Mouse (Mus musculus) liver, embryonic 11.5 days (tissue): ENCODE measurements around the gene Gm29797. TPM values are rescaled to one million over a fixed set of nuclear protein-coding genes. Genes with fewer than 3 reads are reported as not detected.

Experiments
- ATAC-seq: fragments of 200-750 bp; cut with Nextera tagmentation; replicated peaks from 2 replicates; pipeline ENCODE4 v1.8.0; 2017; ENCODE audit warnings: moderate number of reproducible peaks, mild to moderate bottlenecking, moderate TSS enrichment, moderate library complexity; ENCODE audit not compliant: low FRiP score
- DNase-seq: peaks from one replicate; pipeline ENCODE4 v3.0.0-alpha.2; 2017; ENCODE audit warnings: low spot score
- H3K27ac ChIP-seq: fragments of 300-500 bp; sonication (generic); 2 replicates; pipeline ENCODE4 v1.5.1; 2014; ENCODE audit warnings: mild to moderate bottlenecking, low read depth, low read length, control low read depth
- H3K27me3 ChIP-seq: fragments of 300-500 bp; sonication (generic); replicated peaks from 2 replicates; pipeline ENCODE4 v1.6.1; 2014; ENCODE audit warnings: low read length, mixed read lengths; ENCODE audit not compliant: control insufficient read depth, insufficient read depth
- H3K36me3 ChIP-seq: fragments of 300-500 bp; sonication (generic); 2 replicates; pipeline ENCODE4 v1.6.1; 2014; ENCODE audit warnings: mild to moderate bottlenecking, low read length, moderate library complexity, mixed read lengths; ENCODE audit not compliant: control insufficient read depth, insufficient read depth
- H3K4me1 ChIP-seq: fragments of 300-500 bp; sonication (generic); replicated peaks from 2 replicates; pipeline ENCODE4 v1.6.1; 2014; ENCODE audit warnings: low read length, mixed read lengths; ENCODE audit not compliant: control insufficient read depth, insufficient read depth
- H3K4me2 ChIP-seq: fragments of 300-500 bp; sonication (generic); 2 replicates; pipeline ENCODE4 v1.6.1; 2014; ENCODE audit warnings: mild to moderate bottlenecking, control low read depth, moderate library complexity
- H3K4me3 ChIP-seq: fragments of 300-500 bp; sonication (generic); 2 replicates; pipeline ENCODE4 v1.5.1; 2014; ENCODE audit warnings: low read depth, low read length, control low read depth
- H3K9ac ChIP-seq: fragments of 300-500 bp; sonication (generic); 2 replicates; pipeline ENCODE4 v1.6.1; 2014; ENCODE audit warnings: low read depth, low read length, control low read depth
- H3K9me3 ChIP-seq: fragments of 300-500 bp; sonication (generic); 2 replicates; pipeline ENCODE4 v1.6.1; 2016; ENCODE audit warnings: low read length, inconsistent platforms, mixed read lengths; ENCODE audit not compliant: control insufficient read depth
- WGBS: fragments of 180-500 bp; shearing (Covaris S2); extraction: QIAGEN DNeasy Blood & Tissue Kit; methylation state at CpG from one replicate; pipeline ENCODE4 v1.1.7; 2014; 5-methylcytosine and 5-hydroxymethylcytosine counted together
- polyA plus RNA-seq: library from polyadenylated mRNA; unstranded; fragments of >200 nt; fragmentation: Nextera tagmentation; extraction: Ambion mirVana; gene quantifications from 2 replicates; pipeline ENCODE4 v1.2.1, GENCODE M21; 2014

The Gm29797 gene
- polyA plus RNA-seq, 1 experiment from 2014 or later = not detected

DNA sequence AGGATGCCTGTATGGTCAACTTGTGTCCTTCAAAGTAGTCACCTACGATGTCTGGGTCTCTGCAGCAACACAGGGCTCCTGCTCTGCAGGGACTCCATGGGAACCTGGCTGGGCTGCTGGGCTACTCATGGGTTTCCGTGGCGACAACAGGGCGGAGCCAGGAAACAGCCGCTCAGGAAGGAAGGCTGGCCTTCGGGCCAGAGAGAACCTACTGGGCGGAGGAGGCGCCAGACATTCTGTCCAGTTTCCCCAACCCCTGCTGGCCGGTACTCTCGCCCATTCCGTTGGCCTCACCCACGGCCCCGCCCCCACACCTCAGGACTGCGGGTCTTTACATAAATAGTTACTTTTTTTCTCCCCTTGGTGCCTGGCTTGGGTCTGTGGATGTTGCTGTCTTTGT lies 18.6 kb downstream of the Gm29797 start:
- H3K4me2 ChIP-seq = peak overlapping the region; percentile 52
- no peak overlapping the region for H3K27ac ChIP-seq
- H3K4me1 ChIP-seq = peaks cover 13% of the 10 kb centered on the region
- ATAC-seq (no peak), DNase-seq (no peak)
- peak overlapping the region; percentile 16; the same call in 1 of the 2 replicates for H3K4me3 ChIP-seq
- no peaks in the 10 kb centered on the region for H3K36me3 ChIP-seq
- H3K27me3 ChIP-seq = peaks cover 37% of the 10 kb centered on the region
- no peaks in the 10 kb centered on the region for H3K9me3 ChIP-seq
- H3K9ac ChIP-seq = no peak overlapping the region
- WGBS = 2% methylated on average over 14 of the region's 14 CpGs

- Histone ChIP-seq H3K27me3 (peaks cover 27% of the 10 kb centered on the region), H3K4me2 (no peak overlapping the region)
- no peak for DNase-seq
Measured at GRCm38 (mm10) chr2:181676424-181676823, 19.6 kb downstream of the Gm29797 start.

DNA sequence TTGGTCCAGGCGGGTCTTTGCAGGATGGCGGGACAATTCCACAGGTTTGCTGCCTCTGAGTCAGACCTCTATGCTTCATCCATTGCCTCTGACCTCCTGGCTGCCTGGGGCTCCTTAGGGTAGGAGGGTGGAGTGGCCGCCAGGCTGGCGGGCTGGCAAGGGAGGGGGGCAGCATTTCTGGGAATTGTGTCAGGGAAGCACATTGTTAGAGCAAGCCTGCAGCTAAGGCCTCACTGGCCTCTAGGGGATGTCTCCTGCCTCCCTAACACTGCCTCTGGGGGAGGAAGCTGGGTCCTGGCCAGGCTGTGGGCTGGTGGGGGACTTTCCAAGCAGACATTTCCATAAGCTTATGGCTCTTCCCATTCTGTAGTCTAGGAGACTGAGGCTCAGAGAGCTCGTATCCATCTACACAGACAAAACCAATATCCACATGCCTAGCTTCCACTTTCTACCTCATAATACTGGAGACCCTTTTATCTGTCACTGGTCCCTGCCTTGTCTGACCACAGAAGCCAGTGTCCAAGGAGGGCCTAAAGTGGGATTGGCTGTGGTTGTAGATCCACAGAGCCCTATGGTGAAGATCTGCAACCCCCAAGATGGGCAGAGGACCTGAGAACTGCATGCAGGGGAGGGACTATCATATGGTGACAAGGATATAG lies 20.4 kb downstream of the Gm29797 start:
- WGBS = 60% methylated on average over 5 of the region's 5 CpGs
- no peaks in the 10 kb centered on the region for H3K9me3 ChIP-seq
- H3K4me3 ChIP-seq = no peak overlapping the region
- peaks cover 19% of the 10 kb centered on the region for H3K27me3 ChIP-seq
- no peak overlapping the region for H3K9ac ChIP-seq
- no peak overlapping the region for H3K4me2 ChIP-seq
- H3K27ac ChIP-seq = no peak overlapping the region
- ATAC-seq (no peak), DNase-seq (no peak)
- peaks cover 16% of the 10 kb centered on the region for H3K4me1 ChIP-seq
- no peaks in the 10 kb centered on the region for H3K36me3 ChIP-seq

More at GRCm38 (mm10) chr2:181676424-181676823, 19.6 kb downstream of the Gm29797 start:
- Histone ChIP-seq H3K4me3 (no peak overlapping the region), H3K4me1 (peaks cover 16% of the 10 kb centered on the region), H3K9me3 (no peaks in the 10 kb centered on the region), H3K36me3 (no peaks in the 10 kb centered on the region), H3K9ac (no peak overlapping the region), H3K27ac (no peak overlapping the region)
- WGBS = 45% methylated on average over 2 of the region's 2 CpGs
- ATAC-seq = no peak

DNA sequence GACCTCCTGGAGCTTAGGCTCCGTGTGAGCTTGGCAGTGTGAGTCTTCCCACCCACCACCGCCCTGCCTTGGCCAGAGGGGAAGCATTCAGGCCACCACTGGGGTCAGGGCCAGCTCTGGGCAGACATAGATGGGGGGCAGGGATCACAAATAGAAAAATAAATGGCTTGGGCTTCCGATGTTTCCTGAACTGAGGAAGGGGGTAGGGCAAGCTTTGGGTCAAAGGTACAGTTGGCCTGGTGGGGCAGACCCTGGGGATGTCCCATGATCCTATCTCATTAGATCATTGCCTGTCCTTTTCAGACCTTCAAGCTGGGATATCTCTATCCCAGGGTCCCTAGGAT lies 20.9 kb downstream of the Gm29797 start:
- WGBS = 38% methylated on average over 3 of the region's 3 CpGs
- H3K9me3 ChIP-seq = no peaks in the 10 kb centered on the region
- peaks cover 16% of the 10 kb centered on the region for H3K4me1 ChIP-seq
- no peak for DNase-seq
- no peak overlapping the region for H3K4me2 ChIP-seq
- H3K36me3 ChIP-seq = no peaks in the 10 kb centered on the region
- no peak overlapping the region for H3K4me3 ChIP-seq
- H3K27ac ChIP-seq = no peak overlapping the region
- ATAC-seq = no peak
- H3K27me3 ChIP-seq = peaks cover 14% of the 10 kb centered on the region
- no peak overlapping the region for H3K9ac ChIP-seq

- Histone ChIP-seq H3K27ac (no peak overlapping the region), H3K9ac (no peak overlapping the region), H3K4me1 (peaks cover 16% of the 10 kb centered on the region), H3K4me3 (no peak overlapping the region), H3K36me3 (no peaks in the 10 kb centered on the region), H3K9me3 (no peaks in the 10 kb centered on the region), H3K27me3 (peaks cover 4% of the 10 kb centered on the region), H3K4me2 (no peak overlapping the region)
- WGBS = 44% methylated on average over 1 of the region's 1 CpGs
- peak; percentile 76 for ATAC-seq
- no peak for DNase-seq
Measured at GRCm38 (mm10) chr2:181678780-181679179, 21.9 kb downstream of the Gm29797 start.

- peaks cover 15% of the 10 kb centered on the region for H3K4me1 ChIP-seq
- peak within 1 kb of the TSS; percentile 52 for H3K27ac ChIP-seq
- ATAC-seq (peak; percentile 42), DNase-seq (peak; percentile 82)
- H3K36me3 ChIP-seq = no peaks in the 10 kb centered on the region
- H3K9me3 ChIP-seq = no peaks in the 10 kb centered on the region
- peak within 1 kb of the TSS; percentile 73 for H3K4me3 ChIP-seq
- WGBS = 1% methylated on average over 67 of the region's 69 CpGs
- H3K4me2 ChIP-seq = peak within 1 kb of the TSS; percentile 97
- no peaks in the 10 kb centered on the region for H3K27me3 ChIP-seq
- peak within 1 kb of the TSS; percentile 78 for H3K9ac ChIP-seq
Measured at GRCm38 (mm10) chr2:181679951-181680715, 23.3 kb downstream of the Gm29797 start, which contains the start of gene Tcea2. TSS of gene Tcea2 (plus strand) at chr2:181680310.

GRCm38 (mm10) chr2:181680716-181681117 lies 23.9 kb downstream of the Gm29797 start:
- Histone ChIP-seq H3K4me2 (peak overlapping the region; percentile 97), H3K27ac (peak overlapping the region; percentile 52; the same call in 1 of the 2 replicates), H3K36me3 (no peaks in the 10 kb centered on the region), H3K4me1 (peaks cover 10% of the 10 kb centered on the region), H3K27me3 (no peaks in the 10 kb centered on the region), H3K4me3 (peak overlapping the region; percentile 73), H3K9me3 (no peaks in the 10 kb centered on the region), H3K9ac (peak overlapping the region; percentile 78)
- peak; percentile 61 for DNase-seq
- ATAC-seq = peak; percentile 14
- 15% methylated on average over 7 of the region's 7 CpGs for WGBS

DNA sequence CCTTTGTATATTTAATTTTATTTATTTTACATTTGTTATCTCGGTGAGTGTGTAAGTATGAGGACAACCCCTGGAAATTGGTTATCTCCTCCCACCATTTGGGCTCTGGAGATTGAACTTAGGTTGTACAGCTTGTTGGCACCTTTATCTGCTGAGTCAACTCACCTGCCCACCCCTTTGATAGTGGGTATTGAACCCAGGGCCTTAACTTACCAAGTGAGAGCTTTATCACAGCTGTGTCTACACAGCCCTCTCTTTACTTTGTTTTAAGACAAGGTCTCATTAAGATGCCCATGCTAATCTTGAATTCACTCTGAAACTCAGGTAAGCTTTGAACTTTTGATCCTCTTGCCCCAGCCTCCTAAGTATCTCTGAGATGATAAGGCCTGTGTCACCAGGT lies 25.1 kb downstream of the Gm29797 start:
- 63% methylated on average over 1 of the region's 1 CpGs for WGBS
- Histone ChIP-seq H3K27me3 (no peaks in the 10 kb centered on the region), H3K4me3 (no peak overlapping the region), H3K4me1 (peaks cover 10% of the 10 kb centered on the region), H3K9ac (no peak overlapping the region), H3K9me3 (no peaks in the 10 kb centered on the region), H3K4me2 (no peak overlapping the region), H3K27ac (no peak overlapping the region), H3K36me3 (peaks cover 3% of the 10 kb centered on the region)
- DNase-seq = no peak
- no peak for ATAC-seq
